Mouse (Mus musculus): ENCODE data around the gene Msantd1. TPM values are rescaled to one million over a fixed set of nuclear protein-coding genes. Genes with fewer than 3 reads are reported as not detected.

Gene Msantd1
- polyA plus RNA-seq, 1 experiment: 3.8 TPM

DNA sequence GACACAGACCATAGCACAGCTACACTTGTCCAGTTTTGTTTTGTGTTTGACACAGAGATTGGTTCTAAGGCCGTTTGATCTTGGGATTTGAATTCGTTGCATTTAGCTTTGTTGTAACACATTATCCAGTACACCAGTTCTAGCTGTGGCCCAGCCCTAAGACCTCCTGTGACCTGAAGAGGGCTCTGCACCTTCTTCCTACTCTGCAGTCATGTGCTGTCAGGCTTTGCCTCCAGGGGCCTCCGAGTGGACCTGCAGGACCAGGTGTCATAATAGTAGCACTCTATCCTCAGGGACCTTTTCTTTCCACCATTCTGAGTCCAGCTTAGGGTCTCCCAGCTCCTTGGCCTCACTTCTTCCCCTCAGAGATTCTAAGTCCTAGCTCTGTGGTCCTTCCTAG, 64.7 kb downstream of the Msantd1 start:
- DNase-seq (ENCODE audit: low spot score): no peak

Other genes starting within 250 kb of the Msantd1 start
- gene Nop14, start 247.9 kb upstream of the Msantd1 start, polyA plus RNA-seq (2012; rRNA removed): 20.0 and 22.9 TPM in 2 replicates
- 4.5 and 8.7 TPM in 2 replicates for gene Grk4, start 247.6 kb upstream of the Msantd1 start, polyA plus RNA-seq (2012; rRNA removed)
- gene Htt, start 146.3 kb upstream of the Msantd1 start, polyA plus RNA-seq (2012; rRNA removed): 12.8 and 13.0 TPM in 2 replicates
- gene Rgs12, start 41.4 kb downstream of the Msantd1 start, polyA plus RNA-seq (2012; rRNA removed): 44.3 and 46.5 TPM in 2 replicates
- gene Hgfac, start 133.5 kb downstream of the Msantd1 start, polyA plus RNA-seq (2012; rRNA removed): 8.2 and 12.5 TPM in 2 replicates
- 5.7 and 7.5 TPM in 2 replicates for gene Dok7, start 148.8 kb downstream of the Msantd1 start, polyA plus RNA-seq (2012; rRNA removed)
- gene Lrpap1, start 197.8 kb downstream of the Msantd1 start, polyA plus RNA-seq (2012; rRNA removed): 64.9 and 79.5 TPM in 2 replicates